Mouse (Mus musculus): ENCODE measurements around the gene 2010300C02Rik. TPM values are rescaled to one million over a fixed set of nuclear protein-coding genes. Genes with fewer than 3 reads are reported as not detected.
"Not testable (repeated sequence)": the region's sequence is repeated elsewhere in the genome, so short reads cannot be mapped to it uniquely, and the experiment has no call there.

Gene 2010300C02Rik
- total RNA-seq (2022): 100 to 1,000 TPM; 319 to 384 (median 333) TPM

- DNase-seq (ENCODE audit: low spot score in 2 of 2): peak; percentile 53 to 73
These were observed at the start of gene 2010300C02Rik for GRCm38 (mm10) chr1:37719761-37720640. Gene 2010300C02Rik, minus strand, starts transcription at chr1:37720085.

GRCm38 (mm10) chr1:37759407-37759806 lies 39.5 kb upstream of the 2010300C02Rik start:
- no peak for DNase-seq (ENCODE audit: low spot score in 2 of 2)

GRCm38 (mm10) chr1:37744650-37745259 lies 24.9 kb upstream of the 2010300C02Rik start:
- DNase-seq (ENCODE audit: low spot score in 2 of 2): peak in 1 of 2 experiments; percentile 29

GRCm38 (mm10) chr1:37742602-37743270 lies 22.9 kb upstream of the 2010300C02Rik start:
- no peak for DNase-seq (ENCODE audit: low spot score in 2 of 2)

GRCm38 (mm10) chr1:37742126-37742525 lies 22.2 kb upstream of the 2010300C02Rik start:
- DNase-seq (ENCODE audit: low spot score in 2 of 2): no peak

GRCm38 (mm10) chr1:37740161-37740802 lies 20.4 kb upstream of the 2010300C02Rik start:
- no peak for DNase-seq (ENCODE audit: low spot score in 2 of 2)

- DNase-seq (ENCODE audit: low spot score in 2 of 2): no peak
These were observed 19.0 kb upstream of the 2010300C02Rik start for GRCm38 (mm10) chr1:37738895-37739294.

GRCm38 (mm10) chr1:37737045-37737444 lies 17.2 kb upstream of the 2010300C02Rik start:
- no peak for DNase-seq (ENCODE audit: low spot score in 2 of 2)

- no peak for DNase-seq (ENCODE audit: low spot score in 2 of 2)
These were observed 16.0 kb upstream of the 2010300C02Rik start for GRCm38 (mm10) chr1:37735932-37736331.

GRCm38 (mm10) chr1:37734841-37735240 lies 15.0 kb upstream of the 2010300C02Rik start:
- DNase-seq (ENCODE audit: low spot score in 2 of 2): no peak

- DNase-seq (ENCODE audit: low spot score in 2 of 2): no peak
These were observed 9.5 kb upstream of the 2010300C02Rik start for GRCm38 (mm10) chr1:37729353-37729752.

GRCm38 (mm10) chr1:37728053-37728452 lies 8.2 kb upstream of the 2010300C02Rik start:
- DNase-seq (ENCODE audit: low spot score in 2 of 2): no peak

GRCm38 (mm10) chr1:37727186-37727585 lies 7.3 kb upstream of the 2010300C02Rik start:
- DNase-seq (ENCODE audit: low spot score in 2 of 2): no peak

- DNase-seq (ENCODE audit: low spot score in 2 of 2): peak in 1 of 2 experiments; percentile 55
These were observed 6.5 kb upstream of the 2010300C02Rik start for GRCm38 (mm10) chr1:37726426-37726825.

- DNase-seq (ENCODE audit: low spot score in 2 of 2): peak; percentile 76 to 77
These were observed 6.0 kb upstream of the 2010300C02Rik start for GRCm38 (mm10) chr1:37725880-37726279.

GRCm38 (mm10) chr1:37721092-37721491 lies 1.2 kb upstream of the 2010300C02Rik start:
- no peak for DNase-seq (ENCODE audit: low spot score in 2 of 2)

GRCm38 (mm10) chr1:37719030-37719723 lies 708 bp downstream of the 2010300C02Rik start:
- DNase-seq (ENCODE audit: low spot score in 2 of 2): peak in 1 of 2 experiments; percentile 8

GRCm38 (mm10) chr1:37718516-37718915 lies 1.4 kb downstream of the 2010300C02Rik start:
- DNase-seq (ENCODE audit: low spot score in 2 of 2): peak in 1 of 2 experiments; percentile 15

- peak in 1 of 2 experiments; percentile 17 for DNase-seq (ENCODE audit: low spot score in 2 of 2)
These were observed 2.3 kb downstream of the 2010300C02Rik start for GRCm38 (mm10) chr1:37717415-37718195.

GRCm38 (mm10) chr1:37712357-37712737 lies 7.5 kb downstream of the 2010300C02Rik start:
- DNase-seq (ENCODE audit: low spot score in 2 of 2): not testable (repeated sequence)
